Mouse (Mus musculus) embryonic facial prominence, embryonic 13.5 days (tissue): ENCODE measurements around the gene Hbq1b. TPM values are rescaled to one million over a fixed set of nuclear protein-coding genes. Genes with fewer than 3 reads are reported as not detected.

Source experiments
- ATAC-seq: fragments of 200-750 bp; cut with Nextera tagmentation; 2 replicates; pipeline ENCODE4 v1.8.0; 2017; ENCODE audit warnings: low read depth; ENCODE audit not compliant: insufficient number of reproducible peaks, insufficient read depth, low FRiP score, low TSS enrichment
- H3K27ac ChIP-seq: fragments of 300-500 bp; sonication (generic); 2 replicates; pipeline ENCODE4 v1.5.1; 2015; ENCODE audit warnings: moderate library complexity, mild to moderate bottlenecking, inconsistent platforms
- H3K27me3 ChIP-seq: fragments of 300-500 bp; sonication (generic); 2 replicates; pipeline ENCODE4 v1.6.1; 2015; ENCODE audit warnings: mild to moderate bottlenecking, inconsistent platforms
- H3K36me3 ChIP-seq: fragments of 300-500 bp; sonication (generic); 2 replicates; pipeline ENCODE4 v1.6.1; 2015; ENCODE audit warnings: mild to moderate bottlenecking, inconsistent platforms
- H3K4me1 ChIP-seq: fragments of 300-500 bp; sonication (generic); 2 replicates; pipeline ENCODE4 v1.6.1; 2015; ENCODE audit warnings: inconsistent platforms
- H3K4me2 ChIP-seq: fragments of 300-500 bp; sonication (generic); 2 replicates; pipeline ENCODE4 v1.6.1; 2015; ENCODE audit warnings: moderate library complexity, mild to moderate bottlenecking, inconsistent platforms
- H3K4me3 ChIP-seq: fragments of 300-500 bp; sonication (generic); 2 replicates; pipeline ENCODE4 v1.5.1; 2015; ENCODE audit warnings: mild to moderate bottlenecking, inconsistent platforms
- H3K9ac ChIP-seq: fragments of 300-500 bp; sonication (generic); 2 replicates; pipeline ENCODE4 v1.6.1; 2015; ENCODE audit warnings: mild to moderate bottlenecking, inconsistent platforms
- H3K9me3 ChIP-seq: fragments of 300-500 bp; sonication (generic); 2 replicates; pipeline ENCODE4 v1.6.1; 2016; ENCODE audit warnings: inconsistent platforms
- WGBS: fragments of 180-500 bp; shearing (Covaris S2); methylation state at CpG from one replicate; pipeline ENCODE4 v1.1.7; 2015; ENCODE audit warnings: mixed read lengths; 5-methylcytosine and 5-hydroxymethylcytosine counted together
- polyA plus RNA-seq: library from polyadenylated mRNA; unstranded; fragments of >200 nt; fragmentation: Nextera tagmentation; extraction: Ambion mirVana; gene quantifications from 2 replicates; pipeline ENCODE4 v1.2.1, GENCODE M21; 2015

The Hbq1b gene
- polyA plus RNA-seq, 1 experiment from 2014 or later, result 1.6 TPM

DNA sequence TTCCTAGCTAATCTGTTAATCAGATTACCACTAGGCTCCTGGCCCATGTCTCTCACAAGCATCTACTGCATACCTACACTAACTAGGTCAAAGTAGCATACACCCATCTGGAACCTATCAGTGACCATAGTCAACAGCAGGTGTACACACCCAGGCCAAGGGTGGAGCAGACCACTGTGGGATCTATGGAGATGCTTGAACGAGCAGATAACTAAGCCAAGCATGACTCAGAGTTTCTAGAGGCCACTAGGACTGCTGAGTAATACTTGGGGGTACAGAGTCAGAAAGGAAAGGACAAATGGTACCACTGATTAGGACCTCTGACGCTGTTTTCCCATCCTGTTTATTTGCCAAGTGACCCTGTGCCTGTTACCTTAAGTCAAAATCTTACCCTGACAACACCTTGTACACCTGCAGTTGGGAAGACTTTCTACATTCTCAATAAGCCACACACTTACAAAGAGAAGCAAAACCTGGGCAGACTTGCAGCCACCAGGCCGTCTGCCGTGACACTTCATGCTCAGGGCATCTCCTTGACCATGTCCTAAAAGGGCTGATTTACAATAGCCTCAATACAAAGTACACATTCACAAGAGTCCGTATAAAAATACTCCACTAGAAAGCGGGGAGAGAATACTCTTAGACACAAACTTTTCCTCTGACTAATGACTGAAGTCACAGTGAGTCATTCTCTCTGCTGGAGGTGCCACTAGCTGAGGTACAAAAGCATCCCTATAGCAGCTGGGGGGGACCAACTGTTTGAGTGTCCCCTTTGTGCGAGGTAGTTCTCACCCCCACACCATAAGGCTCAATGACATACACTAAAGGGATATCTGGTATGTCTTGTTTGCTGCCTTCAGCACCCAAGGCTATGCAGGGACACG is 35.6 kb upstream of the Hbq1b start:
- 87% methylated on average over 8 of the region's 8 CpGs for WGBS
- no peak overlapping the region for H3K4me2 ChIP-seq
- no peak overlapping the region for H3K27ac ChIP-seq
- ATAC-seq, result no peak
- H3K9me3 ChIP-seq, result no peaks in the 10 kb centered on the region
- no peaks in the 10 kb centered on the region for H3K27me3 ChIP-seq
- H3K4me3 ChIP-seq, result no peak overlapping the region
- H3K36me3 ChIP-seq, result peaks cover 71% of the 10 kb centered on the region
- no peak overlapping the region for H3K9ac ChIP-seq
- no peaks in the 10 kb centered on the region for H3K4me1 ChIP-seq

DNA sequence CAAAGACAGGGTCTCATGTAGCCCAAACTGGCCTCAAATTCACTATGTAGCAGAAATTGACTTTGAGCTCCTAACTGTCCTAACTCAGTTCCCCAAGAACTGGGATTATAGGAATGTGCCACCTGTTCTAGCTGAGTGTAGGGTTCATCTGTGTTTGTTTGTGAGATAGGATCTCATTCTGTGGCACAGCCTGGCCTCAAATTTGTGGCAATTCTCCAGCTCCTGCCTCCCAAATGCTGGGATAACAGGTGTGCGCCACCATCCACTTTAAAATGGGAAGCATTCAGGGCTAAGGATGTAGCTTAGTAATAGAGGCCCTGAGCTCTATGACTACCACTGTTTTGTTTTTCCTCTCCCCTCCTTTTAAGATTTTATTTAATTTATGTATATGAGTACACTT is 33.6 kb upstream of the Hbq1b start:
- no peak overlapping the region for H3K9ac ChIP-seq
- no peaks in the 10 kb centered on the region for H3K4me1 ChIP-seq
- no peaks in the 10 kb centered on the region for H3K27me3 ChIP-seq
- H3K27ac ChIP-seq, result no peak overlapping the region
- H3K4me2 ChIP-seq, result no peak overlapping the region
- no peak overlapping the region for H3K4me3 ChIP-seq
- peaks cover 51% of the 10 kb centered on the region for H3K36me3 ChIP-seq
- ATAC-seq, result no peak
- H3K9me3 ChIP-seq, result no peaks in the 10 kb centered on the region
- WGBS, result 89% methylated on average over 1 of the region's 1 CpGs

DNA sequence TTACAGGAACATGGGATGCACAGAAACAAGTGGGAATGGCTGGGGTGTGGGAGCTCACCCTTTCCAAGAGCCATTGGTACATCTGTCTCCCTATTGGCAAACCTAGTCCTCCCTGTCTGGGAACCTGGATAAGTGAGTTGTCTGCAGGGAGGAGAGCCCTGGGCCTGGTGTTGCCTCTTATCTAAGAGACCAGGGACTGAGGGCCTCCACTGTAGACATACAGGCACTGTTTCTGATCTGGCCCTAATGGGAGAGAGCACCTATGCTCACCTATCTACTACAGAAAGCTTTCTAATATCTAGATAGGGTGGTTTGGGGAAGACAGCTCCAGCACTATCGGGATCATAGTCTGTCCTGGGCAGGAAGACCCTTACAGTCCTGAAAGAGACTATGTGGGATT is 30.6 kb upstream of the Hbq1b start:
- Histone ChIP-seq H3K27ac (no peak overlapping the region), H3K4me1 (no peaks in the 10 kb centered on the region), H3K9me3 (no peaks in the 10 kb centered on the region), H3K4me2 (no peak overlapping the region), H3K36me3 (peaks cover 43% of the 10 kb centered on the region), H3K9ac (no peak overlapping the region), H3K4me3 (no peak overlapping the region), H3K27me3 (no peaks in the 10 kb centered on the region)
- WGBS, result 97% methylated on average over 1 of the region's 1 CpGs
- ATAC-seq, result no peak; the same call in 1 of the 2 replicates

DNA sequence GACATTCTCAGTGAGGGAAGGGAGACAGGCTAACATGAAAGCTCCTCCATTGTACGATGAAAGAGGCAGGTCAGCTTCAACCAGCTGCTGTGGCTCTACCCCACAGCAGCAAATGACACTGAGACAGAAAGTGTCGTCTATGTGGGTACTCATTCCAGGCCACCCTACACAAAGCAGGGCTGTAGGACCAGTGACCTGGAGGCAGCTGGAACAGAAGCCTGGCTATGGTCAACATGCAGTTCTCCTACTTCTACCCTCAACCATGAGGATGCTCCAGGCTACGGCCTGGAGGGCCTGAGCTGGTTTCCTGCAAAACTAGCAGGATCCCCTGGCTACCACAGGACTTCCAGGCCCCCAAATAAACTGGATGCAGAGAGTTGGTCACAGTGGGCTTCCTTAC is 30.2 kb upstream of the Hbq1b start:
- Histone ChIP-seq H3K27me3 (no peaks in the 10 kb centered on the region), H3K4me2 (no peak overlapping the region), H3K27ac (no peak overlapping the region), H3K9me3 (no peaks in the 10 kb centered on the region), H3K4me3 (no peak overlapping the region), H3K9ac (no peak overlapping the region), H3K4me1 (no peaks in the 10 kb centered on the region), H3K36me3 (peaks cover 40% of the 10 kb centered on the region)
- 90% methylated on average over 3 of the region's 3 CpGs for WGBS
- ATAC-seq, result no peak

DNA sequence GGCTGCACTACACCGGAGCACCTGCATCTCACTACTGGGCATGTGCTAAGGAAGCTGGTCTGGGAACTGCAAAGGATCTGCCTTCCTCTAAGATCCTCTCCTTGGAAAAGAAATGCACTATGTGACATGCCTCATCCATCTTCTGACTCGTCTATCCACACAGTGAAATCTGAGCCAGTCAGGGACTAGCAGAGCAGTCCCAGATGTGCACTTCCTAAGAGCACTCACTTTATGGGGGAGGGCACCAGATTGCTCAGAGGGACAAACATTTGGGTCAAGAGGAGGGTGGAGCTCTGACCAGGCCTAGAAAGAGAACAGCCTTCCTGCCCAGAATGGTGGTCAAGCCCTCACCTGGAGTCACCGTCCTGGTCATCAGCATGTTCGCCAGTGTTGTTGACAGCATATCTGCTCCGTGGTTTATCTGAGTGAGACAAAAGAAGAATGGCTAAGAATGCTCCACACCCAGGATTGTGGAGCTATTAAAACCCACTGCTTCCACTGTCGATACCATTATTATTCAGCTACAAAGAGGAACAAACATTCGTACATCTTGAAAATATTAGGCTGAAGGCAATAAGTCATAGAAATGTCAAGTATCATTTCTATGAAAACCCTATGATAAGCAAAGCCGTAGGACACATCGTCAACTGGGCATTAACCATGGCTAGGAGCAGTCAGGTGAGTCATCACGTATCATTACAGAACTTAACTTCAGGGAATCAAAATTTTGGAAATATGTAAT is 23.9 kb upstream of the Hbq1b start:
- no peak for ATAC-seq
- no peak overlapping the region for H3K9ac ChIP-seq
- no peak overlapping the region for H3K27ac ChIP-seq
- no peak overlapping the region for H3K4me3 ChIP-seq
- no peak overlapping the region for H3K4me2 ChIP-seq
- no peaks in the 10 kb centered on the region for H3K9me3 ChIP-seq
- WGBS, result 71% methylated on average over 10 of the region's 10 CpGs
- no peaks in the 10 kb centered on the region for H3K27me3 ChIP-seq
- H3K36me3 ChIP-seq, result peaks cover 20% of the 10 kb centered on the region
- peaks cover 14% of the 10 kb centered on the region for H3K4me1 ChIP-seq

DNA sequence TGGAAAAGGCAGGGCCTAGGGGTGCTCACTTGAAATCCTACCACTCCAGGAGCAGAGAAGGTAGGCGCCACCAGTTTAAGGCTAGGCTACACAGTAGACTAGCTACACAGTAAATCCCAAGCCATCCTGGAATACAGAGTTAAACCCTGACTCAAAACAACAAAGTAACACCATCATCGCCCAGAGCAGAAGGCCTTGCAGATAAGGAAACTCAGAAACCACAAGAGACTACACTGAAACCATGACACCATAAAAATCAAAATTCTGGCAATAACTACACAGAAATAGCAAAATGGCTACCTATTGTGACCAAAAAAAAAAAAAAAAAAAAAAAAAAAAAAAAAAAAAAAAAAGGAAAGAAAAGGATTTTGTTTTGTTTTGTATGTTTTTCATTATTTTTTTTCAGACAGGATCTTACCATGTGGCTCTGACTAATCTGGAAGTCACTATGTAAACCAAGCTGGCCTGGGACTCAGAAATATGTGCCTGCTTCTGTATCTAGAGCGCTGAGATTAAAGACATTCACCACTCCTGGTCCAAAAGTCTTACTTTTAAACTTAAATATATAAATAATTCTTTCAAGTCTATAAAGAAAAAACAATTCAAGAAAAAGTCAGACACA is 21.5 kb upstream of the Hbq1b start:
- peaks cover 19% of the 10 kb centered on the region for H3K4me1 ChIP-seq

DNA sequence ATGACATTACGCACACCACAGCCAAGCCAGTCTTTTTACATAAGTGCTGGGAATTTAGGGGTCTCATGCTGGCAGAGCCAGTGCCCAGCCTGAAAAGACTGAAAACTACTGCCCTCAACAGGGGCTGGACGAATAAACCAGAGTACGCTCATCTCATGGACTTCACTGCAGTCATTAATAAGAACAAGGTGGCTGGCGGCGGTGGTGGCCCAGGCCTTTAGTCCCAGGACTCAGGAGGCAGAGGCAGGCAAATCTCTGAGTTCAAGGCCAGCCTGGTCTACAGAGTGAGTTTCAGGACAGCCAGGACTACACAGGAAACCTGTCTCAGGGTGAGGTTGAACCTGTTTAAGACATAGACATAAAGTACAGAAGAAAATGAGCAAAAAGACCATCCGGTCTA is 20.6 kb upstream of the Hbq1b start:
- 94% methylated on average over 6 of the region's 6 CpGs for WGBS
- H3K9ac ChIP-seq, result no peak overlapping the region
- peaks cover 19% of the 10 kb centered on the region for H3K4me1 ChIP-seq
- no peak overlapping the region for H3K4me3 ChIP-seq
- H3K9me3 ChIP-seq, result no peaks in the 10 kb centered on the region
- no peak overlapping the region for H3K4me2 ChIP-seq
- H3K36me3 ChIP-seq, result peaks cover 10% of the 10 kb centered on the region
- H3K27ac ChIP-seq, result no peak overlapping the region
- H3K27me3 ChIP-seq, result no peaks in the 10 kb centered on the region
- no peak for ATAC-seq

More for the DNA sequence above, 21.5 kb upstream of the Hbq1b start:
- no peak overlapping the region for H3K4me2 ChIP-seq
- no peak overlapping the region for H3K4me3 ChIP-seq
- peaks cover 19% of the 10 kb centered on the region for H3K36me3 ChIP-seq
- no peaks in the 10 kb centered on the region for H3K27me3 ChIP-seq
- no peaks in the 10 kb centered on the region for H3K9me3 ChIP-seq
- peak overlapping the region; percentile 32; the same call in 1 of the 2 replicates for H3K9ac ChIP-seq
- ATAC-seq, result no peak
- WGBS, result 82% methylated on average over 3 of the region's 3 CpGs
- no peak overlapping the region for H3K27ac ChIP-seq

DNA sequence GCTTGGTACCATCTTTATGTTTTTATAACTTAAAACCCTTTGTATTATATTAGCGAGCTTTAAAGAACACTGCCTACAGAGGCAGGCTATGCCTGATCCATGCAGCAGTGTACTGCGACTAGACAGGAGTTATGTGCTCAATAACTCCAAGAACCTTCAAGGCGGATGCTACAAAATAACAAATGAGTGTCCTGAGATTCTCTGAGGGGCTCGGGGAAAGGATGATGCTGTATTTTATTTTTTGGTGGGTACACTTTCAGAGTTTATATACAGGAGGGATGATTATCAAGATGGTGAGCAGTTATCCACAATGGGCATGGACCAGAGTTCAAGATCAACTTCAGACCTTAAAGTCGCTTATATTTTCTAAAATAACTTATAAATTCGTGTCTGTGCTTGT is 20.0 kb upstream of the Hbq1b start:
- peaks cover 19% of the 10 kb centered on the region for H3K4me1 ChIP-seq
- H3K4me2 ChIP-seq, result peak overlapping the region; percentile 59
- peaks cover 10% of the 10 kb centered on the region for H3K36me3 ChIP-seq
- H3K27ac ChIP-seq, result peak overlapping the region; percentile 96
- H3K9me3 ChIP-seq, result no peaks in the 10 kb centered on the region
- peak overlapping the region; percentile 84 for H3K4me3 ChIP-seq
- no peak for ATAC-seq
- H3K27me3 ChIP-seq, result no peaks in the 10 kb centered on the region
- 26% methylated on average over 6 of the region's 6 CpGs for WGBS
- peak overlapping the region; percentile 97 for H3K9ac ChIP-seq

DNA sequence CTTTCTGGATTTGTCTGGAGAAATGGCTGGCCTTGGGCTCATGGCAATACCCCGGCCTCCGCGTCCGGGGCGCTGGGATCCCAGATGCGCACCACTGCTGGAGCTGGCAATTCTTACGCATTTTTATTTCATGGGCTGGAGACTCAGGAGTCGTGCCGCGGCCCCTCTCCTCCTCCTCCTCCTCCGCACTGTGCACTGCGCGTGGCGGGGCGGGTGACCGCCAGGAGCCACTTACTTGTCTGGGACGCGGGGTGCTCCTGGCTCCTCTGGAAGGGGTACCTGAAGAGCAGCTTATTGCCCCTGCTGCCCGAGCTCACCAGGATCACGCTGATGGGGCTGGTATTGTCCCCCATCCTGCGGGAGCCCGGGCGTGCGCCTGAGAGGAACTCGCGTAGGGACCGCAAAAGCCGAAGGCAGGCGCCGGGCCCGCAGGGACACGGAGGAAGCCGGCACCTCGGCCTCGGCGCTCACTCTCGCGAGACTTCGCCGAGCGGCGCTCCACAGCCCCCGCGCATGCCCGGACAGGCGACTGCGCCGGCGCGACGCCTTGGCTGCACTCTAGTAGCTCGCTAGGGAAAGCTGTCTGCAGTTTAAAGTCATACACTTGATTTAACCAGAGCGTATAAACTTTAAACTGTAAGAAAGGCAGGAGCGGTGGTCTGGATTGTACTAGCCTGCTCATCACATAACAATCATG is 19.4 kb upstream of the Hbq1b start, which contains the start of gene Nprl3:
Nprl3 (minus strand) TSS at position 520 of the 697 bp plus-strand sequence.
- peak; percentile 98 for ATAC-seq
- Histone ChIP-seq H3K4me2 (peak within 1 kb of the TSS; percentile 59), H3K9me3 (no peaks in the 10 kb centered on the region), H3K27me3 (no peaks in the 10 kb centered on the region), H3K36me3 (peaks cover 6% of the 10 kb centered on the region), H3K27ac (peak within 1 kb of the TSS; percentile 96), H3K9ac (peak within 1 kb of the TSS; percentile 97), H3K4me3 (peak within 1 kb of the TSS; percentile 84), H3K4me1 (peaks cover 19% of the 10 kb centered on the region)
- under 1% methylated on average over 54 of the region's 54 CpGs for WGBS

DNA sequence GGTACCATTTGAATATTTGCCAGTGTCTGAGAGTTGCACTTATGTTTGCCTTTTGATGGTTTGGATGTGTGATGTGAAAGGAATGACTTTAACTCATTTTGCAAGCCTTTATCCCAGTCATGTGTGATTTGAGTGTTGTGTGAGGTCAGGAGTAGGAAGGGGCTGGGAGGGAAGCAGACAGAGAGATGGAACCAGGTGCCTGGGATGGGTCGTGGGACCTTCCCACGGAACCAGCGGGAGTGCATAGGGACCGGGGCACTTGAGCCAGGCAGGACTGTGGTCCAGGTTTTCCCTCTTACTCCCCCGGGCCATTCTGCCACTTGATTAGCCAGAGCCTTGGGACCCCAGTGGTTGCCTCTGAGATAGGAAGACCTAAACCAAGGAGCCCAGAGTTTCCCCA is 18.8 kb upstream of the Hbq1b start:
- WGBS, result 27% methylated on average over 5 of the region's 5 CpGs
- no peak for ATAC-seq
- Histone ChIP-seq H3K9ac (peak overlapping the region; percentile 97), H3K4me3 (peak overlapping the region; percentile 84), H3K36me3 (no peaks in the 10 kb centered on the region), H3K27me3 (no peaks in the 10 kb centered on the region), H3K4me1 (peaks cover 13% of the 10 kb centered on the region), H3K4me2 (peak overlapping the region; percentile 59), H3K27ac (peak overlapping the region; percentile 96), H3K9me3 (no peaks in the 10 kb centered on the region)

DNA sequence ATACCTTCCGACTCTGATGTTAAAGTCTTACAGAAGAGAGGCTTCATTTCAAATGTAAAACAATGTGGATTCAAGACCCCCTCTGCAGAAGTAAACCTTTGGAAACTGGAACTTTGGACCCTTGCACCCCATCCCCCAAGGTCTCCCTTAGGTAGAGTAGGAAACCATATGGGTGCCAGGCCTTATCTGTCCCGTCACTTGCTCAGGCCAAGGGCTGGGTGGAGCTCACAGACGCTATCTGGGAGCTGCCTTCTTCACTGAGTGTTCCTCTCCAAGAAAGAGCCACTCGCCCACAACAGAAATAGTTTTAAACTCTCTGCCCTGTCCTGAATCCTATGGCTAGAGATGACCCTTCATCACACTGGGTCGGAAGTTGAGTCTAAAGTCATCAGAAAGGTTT is 17.8 kb upstream of the Hbq1b start:
- Histone ChIP-seq H3K27me3 (no peaks in the 10 kb centered on the region), H3K9me3 (no peaks in the 10 kb centered on the region), H3K4me3 (no peak overlapping the region), H3K4me2 (no peak overlapping the region), H3K27ac (no peak overlapping the region), H3K36me3 (no peaks in the 10 kb centered on the region), H3K9ac (no peak overlapping the region), H3K4me1 (peaks cover 13% of the 10 kb centered on the region)
- no peak for ATAC-seq
- WGBS, result 83% methylated on average over 5 of the region's 5 CpGs
